Mouse (Mus musculus) spleen, embryonic (tissue): ENCODE measurements around the gene Fars2.

Experiments
- CTCF ChIA-PET: fragments of 350-600 bp; sonication (Branson Sonifier 250); formaldehyde crosslinking; loops from one replicate; lab custom pipeline; 2022; lab: Charles Lee

Gene Fars2

DNA sequence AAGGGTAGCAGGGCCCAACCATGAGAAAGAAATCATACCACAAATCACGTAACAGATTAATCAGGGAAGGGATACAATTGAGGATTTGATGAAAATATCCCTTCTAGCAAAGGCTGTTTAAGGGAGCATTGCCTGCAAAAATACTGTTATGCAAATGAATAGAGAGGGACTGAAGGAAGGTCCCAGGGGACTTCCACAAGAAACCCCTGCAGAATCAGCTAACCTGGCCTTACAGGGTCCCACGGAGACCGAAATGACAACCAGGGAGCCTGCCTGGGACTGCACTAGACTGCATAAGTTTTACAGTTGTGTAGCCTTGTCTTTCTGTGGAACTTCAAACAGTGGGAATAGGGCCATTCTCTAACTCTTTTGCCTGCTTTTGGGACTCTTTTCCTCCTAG lies 98.8 kb downstream of the Fars2 start:
- CTCF ChIA-PET: no interaction called here

DNA sequence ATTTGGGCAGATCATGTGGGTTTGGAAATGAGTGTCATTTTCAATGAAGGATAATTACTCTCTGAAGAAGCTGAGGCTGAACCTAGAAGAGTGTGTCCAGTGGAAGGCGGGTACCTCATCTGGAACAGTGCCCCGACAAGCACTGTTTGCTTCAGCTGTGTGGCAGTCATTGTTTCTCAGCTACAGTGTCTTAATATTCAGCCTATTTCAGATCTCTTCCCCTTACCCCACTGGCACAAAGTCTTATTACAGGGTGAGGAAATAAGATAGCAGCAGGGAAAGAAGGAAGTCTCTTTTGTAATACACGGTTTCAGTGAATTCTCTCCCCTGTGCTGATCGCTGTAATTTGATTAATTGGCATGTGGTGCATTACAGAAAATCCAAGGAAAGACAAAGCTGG lies 101.1 kb downstream of the Fars2 start:
- CTCF ChIA-PET: no interaction called here

DNA sequence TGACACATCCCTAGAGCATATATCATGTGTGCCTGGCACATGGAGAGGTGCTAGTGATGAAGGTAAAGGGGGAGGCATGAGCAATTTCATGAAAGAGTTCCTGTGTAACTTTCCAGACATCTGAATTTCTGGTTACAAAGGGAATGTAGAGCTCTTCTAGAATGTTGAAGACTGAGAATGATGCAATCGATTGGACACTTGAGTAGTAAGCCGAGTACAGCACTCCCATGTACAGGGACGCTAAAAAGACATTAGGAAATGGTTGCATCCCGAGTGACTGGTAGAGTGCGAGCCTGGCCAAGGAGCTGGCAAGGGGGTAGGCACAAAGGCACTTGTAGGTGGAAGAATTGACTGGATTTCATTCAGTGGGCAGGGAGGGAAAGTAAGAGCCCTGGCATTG lies 102.3 kb downstream of the Fars2 start:
- CTCF ChIA-PET: no interaction called here

DNA sequence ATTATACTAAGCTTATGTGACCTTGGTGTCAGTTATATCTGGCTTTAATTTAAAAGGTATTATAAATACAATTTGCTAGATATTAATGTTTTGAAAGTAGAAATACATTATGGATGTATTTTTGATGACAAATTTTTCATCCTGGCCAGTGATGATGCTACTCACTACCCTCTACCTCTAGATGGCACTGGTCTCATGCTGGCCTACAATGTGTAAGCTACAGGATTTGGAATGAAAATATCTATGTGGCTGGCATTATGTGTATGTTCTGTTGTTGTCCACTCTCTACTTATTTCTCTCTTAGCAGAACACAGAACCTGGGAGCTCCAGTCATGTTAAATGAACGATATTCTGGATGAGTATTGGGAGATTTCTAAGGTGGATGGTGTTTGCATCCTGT lies 104.7 kb downstream of the Fars2 start:
- CTCF ChIA-PET: no interaction called here

DNA sequence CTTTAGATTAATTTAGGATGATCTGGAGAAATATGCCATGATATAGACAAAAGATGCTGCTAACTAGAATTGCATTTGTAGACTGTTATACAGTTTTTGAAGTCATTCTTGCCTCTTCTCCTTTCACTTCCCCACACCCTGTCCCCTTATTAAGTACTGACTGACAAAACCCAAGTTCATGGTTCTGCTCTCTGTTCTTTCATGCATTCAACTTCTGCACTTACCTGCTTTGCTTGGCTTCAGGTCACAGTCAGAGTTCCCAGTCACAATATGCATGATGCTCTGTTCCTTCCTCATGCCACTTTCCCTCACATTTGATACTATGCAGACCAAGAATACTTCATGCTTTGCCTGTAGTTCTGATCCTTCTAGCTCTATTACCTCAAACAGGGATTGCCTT lies 105.5 kb downstream of the Fars2 start:
- CTCF ChIA-PET: no interaction called here

DNA sequence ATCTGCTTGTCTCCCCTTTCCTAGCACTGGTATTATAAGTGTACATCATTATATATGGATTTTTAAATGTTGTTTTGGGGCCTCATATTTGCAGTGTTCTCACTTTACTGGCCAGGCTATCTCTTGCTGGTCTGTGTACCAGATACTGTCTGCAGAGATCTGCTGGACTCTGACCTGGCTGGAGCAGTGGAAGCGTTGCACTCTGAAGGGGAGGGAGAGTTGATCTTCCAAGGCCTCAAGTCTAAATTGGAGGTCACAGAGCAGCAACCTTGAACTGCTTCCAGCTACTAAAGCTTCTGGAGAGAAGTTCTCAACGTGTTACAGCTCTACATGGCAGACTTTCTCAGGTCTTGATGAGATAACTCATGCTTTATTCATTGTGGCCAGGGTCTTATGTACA lies 107.2 kb downstream of the Fars2 start:
- CTCF ChIA-PET: no interaction called here

DNA sequence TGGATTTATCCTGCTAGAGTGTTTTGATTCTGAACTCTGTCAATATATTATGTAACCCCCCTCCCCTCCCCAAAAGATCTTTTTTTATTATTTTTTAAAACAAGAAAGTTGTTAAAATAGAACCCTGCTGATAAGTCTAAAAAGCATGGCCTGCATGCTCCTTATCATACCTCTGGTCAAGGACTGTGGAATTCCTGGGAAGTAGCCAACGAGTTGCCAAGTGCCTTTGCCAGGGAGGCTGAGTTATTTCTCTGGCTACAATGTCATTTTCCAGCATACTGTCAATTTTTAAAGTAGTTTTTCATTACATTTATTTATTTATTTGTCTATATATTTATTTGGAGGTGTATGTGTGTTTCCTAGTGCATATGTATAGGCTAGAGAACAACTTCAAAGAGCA lies 125.0 kb downstream of the Fars2 start:
- CTCF ChIA-PET: no interaction called here

DNA sequence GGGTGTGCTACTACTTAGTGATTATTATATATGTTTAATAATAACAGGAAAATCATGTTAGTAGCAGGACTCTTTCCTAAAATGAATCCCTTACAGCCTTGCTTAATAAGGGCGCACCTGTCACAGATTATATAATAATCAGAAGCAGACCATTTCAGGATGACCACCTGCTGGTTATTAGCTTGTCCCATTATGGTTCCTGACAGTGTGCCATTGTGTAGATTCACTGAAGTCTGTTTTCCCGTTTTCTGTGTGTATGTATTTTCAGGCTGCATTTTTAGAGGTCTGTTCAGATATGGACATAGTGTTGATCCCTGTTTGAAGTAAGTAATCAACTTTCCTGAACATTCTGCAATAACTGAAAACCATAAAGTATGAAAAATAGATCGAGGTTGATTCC lies 136.7 kb downstream of the Fars2 start:
- CTCF ChIA-PET: no interaction called here

DNA sequence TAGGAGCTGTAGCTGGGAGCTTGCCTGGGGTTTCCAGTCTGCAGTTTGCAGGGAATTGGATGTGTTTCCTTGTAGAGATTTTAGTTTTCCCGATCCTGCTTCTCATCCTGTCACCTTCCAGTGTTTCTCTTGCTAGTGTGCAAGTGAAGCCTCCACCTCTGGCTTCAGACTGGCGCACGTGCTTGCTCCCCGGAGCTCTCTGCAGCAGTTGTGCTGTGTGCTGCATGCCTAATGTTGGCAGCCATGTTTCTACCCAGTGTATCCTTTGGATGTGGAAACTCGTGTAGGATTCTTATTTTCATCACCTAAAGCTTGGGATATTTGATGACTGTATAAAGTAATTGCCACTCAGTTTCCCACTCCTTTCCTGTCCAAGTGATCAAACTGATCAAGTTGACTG lies 140.0 kb downstream of the Fars2 start:
- CTCF ChIA-PET: no interaction called here

DNA sequence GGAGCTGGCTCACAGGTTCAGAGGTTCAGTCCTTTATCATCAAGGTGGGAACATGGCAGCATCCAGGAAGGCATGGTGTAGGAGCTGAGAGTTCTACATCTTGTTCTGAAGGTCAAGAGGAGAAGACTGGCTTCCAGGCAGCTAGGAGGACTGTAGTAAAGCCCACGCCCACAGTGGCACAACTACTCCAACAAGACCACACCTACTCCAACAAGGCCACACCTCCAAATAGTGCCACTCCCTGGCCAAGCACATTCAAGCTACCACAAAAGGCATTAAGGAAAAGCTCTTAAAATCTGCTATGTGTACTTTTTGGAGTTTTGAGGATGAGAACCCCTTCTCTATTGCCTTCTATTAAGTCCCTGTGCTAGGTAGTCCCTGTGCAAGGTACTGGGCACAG lies 142.5 kb downstream of the Fars2 start:
- CTCF ChIA-PET: no interaction called here

DNA sequence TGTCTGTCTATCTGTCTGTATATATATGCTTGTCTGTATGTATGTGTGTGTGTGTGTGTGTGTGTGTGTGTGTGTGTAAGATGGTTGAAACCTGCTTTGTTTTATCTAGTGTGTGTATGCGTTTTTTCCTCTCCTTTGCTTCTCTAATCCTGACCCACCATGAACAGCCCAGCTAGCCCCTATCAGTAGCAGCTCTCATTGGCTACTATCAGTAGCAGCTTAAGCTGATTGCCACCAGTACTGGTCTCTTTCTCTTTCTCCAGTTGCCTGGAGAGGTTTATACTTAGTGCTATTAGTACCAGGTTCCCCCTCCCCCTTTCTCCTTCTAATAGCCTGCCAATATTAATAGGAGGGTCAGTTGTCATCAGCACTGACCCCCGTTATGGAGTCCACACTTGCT lies 144.1 kb downstream of the Fars2 start:
- CTCF ChIA-PET: interaction anchor here (1.2 kb wide), 1 partner anchor 16 kb away, joined by 4 read pairs; no protein-coding TSS in a partner anchor

DNA sequence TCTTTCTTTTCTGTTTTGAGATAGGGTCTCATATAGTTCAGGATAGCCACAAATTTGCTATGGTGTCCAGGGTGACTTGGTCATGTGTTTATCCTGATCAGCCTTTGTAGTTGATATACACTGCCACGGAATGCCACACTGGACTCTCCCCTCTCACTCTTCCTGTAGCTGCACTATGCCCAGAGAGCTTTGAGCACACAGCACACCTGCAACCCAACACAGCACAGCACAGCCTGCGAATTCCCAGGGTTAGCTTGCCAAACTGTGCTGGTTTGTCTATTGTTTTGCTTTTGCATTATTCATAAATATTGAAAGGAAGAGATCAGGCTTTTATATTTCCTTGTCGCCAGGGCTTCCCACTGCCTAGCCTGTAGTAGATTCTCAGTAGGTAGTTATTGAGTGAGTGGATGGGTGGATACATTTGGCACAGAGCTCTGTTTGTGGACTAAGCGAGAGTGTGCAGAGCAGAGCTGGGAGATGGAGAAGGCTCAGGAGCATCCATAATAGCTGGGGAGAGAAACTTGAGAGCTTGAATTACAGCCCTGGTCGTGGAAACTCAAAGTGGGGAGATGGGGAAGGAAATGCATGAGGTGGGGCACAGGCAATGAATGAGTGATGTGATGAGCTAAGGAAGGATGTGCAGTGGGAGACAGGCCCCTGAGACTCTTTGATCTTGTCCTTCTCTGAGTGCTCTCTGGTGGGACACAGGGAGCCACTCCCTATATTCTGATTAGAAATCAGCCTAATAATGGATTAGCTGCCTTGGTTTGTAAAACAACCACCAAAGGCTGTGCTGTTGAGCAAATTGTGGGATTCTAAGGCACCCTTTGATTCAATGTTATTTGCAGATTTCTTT lies 146.3 kb downstream of the Fars2 start:
- CTCF ChIA-PET: no interaction called here

DNA sequence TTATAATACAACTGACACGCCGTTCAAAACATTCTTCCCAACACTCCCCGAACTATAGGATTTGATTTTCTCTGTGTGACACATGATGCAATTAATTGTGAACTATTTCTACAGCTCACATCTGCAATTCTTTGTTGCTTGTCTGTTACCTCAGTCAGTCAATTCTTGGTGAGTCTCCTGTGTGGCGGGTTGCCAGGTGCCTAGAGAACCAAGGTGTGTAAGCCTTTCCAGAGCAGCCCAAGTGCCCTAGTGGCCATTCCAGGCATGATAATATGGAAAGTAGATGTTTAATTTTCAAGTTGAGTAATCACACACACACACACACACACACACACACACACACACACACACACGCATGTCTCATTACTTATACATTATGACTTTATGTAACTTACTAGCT lies 147.2 kb downstream of the Fars2 start:
- CTCF ChIA-PET: interaction anchor here (0.6 kb wide), 1 partner anchor 1584 kb away, joined by 3 read pairs; no protein-coding TSS in a partner anchor

DNA sequence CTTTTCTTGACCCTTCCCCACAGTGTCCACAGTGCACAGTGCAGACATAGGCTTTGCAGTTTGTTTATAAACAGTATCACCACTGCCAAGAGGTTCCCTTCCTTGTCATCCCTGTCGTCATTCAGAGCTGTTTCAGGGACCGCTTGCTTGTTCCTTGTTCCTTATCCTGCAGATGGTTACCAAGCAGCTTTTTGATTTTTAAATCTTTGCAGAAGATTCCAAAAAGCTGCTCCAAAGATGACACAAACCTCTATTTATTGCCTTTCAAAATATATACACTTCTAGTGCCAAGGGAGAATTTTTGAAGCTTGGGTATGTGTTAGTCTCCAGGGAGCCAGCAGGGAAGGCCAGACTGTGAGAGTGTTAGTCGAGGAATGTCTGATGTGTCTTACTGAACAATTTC lies 148.1 kb downstream of the Fars2 start:
- CTCF ChIA-PET: no interaction called here

DNA sequence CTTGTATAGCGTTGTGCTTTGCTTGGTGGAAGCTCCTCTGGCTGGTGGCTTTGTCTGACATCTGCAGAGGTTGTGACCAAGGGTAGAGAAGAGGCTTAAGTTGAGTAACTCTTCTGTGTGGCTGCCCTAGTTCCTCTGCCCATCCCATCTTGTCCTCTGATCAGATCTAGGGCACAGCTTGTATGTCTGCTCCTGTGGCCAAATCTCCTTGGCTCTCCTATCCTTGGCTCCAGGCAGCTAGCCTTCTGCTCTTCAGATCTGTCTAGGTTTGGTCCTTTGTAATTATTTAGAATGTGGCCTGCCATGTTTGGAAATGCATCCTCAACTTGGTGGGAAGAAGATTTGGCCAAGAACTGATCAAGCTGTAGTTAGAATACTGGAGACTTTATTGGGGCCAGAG lies 150.2 kb downstream of the Fars2 start:
- CTCF ChIA-PET: interaction anchor here (0.7 kb wide), 1 partner anchor 26 kb away, joined by 4 read pairs; no protein-coding TSS in a partner anchor

DNA sequence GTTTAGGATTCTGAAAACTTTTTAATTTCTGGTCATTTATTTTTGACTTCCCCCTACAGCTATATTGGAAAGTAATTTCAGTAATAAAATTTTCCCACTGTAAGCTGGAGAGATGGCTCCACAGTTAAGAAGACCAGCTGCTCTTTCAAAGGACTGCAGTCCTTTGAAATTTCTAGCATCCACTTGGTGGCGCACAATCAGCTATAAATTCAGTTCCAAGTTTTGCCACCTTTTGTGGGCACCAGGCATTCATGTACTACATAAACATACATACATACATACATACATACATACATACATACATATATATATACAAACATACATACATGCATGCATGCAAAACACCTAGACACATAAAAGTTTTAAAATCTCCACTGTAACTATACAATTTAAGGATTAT lies 153.7 kb downstream of the Fars2 start:
- CTCF ChIA-PET: interaction anchor here (0.9 kb wide), 1 partner anchor 249 kb away, joined by 3 read pairs; no protein-coding TSS in a partner anchor

DNA sequence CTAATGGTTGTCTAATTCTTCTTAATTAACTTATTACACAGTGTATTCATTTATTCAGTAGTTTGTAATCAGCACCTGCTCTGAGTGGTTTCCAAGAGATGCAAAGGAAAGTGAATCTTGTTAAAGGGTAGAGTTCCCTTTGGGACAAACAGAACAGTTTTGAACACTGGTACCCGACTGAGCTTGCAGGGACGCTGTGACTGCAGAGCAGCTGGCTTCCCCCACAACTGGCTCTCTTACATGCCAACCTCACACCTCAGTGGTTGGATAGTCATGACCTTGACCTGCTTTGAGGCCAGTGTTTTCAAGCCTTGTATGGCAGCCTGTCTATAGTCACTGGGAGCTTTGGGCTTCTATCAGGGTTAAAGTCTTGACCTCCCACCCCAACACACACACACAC lies 156.3 kb downstream of the Fars2 start:
- CTCF ChIA-PET: no interaction called here

DNA sequence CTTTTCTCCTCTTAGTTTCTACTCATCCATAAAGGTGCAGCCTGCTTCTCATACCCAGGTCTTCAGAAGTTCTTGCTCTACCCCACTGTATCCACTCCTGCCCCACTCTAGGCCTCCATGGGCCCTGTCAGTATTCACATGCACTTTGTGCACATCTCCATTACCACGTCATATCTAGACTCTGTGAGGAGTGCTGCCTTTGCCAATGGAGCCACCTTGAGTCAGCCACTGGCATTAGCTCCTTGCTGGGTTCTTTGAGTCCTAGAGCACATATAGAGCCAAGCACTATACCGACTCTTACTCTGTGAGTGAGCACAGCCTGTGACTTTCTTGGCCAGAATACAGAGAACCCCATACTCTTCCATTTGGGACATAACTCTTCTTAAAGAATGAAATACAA lies 159.0 kb downstream of the Fars2 start:
- CTCF ChIA-PET: no interaction called here

DNA sequence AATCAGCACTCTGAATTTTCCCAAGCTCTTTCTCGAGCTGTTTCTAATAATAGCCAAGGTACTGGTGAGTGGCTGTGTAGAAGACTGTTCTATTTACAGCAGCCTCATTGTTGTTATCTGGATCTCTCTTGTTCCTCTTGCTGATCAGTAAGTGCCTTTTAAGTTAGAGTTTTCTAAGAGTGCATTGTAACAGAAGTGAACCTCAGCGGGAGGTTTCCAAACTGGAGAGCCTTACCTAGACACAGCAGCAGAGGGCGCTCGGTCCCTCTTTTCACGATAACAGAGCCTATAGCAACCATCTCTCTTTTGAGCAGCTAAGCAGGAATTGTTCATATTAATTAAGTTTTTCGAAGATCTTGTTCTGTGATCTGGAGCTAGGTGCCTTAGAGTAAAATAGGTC lies 164.8 kb downstream of the Fars2 start:
- CTCF ChIA-PET: no interaction called here

DNA sequence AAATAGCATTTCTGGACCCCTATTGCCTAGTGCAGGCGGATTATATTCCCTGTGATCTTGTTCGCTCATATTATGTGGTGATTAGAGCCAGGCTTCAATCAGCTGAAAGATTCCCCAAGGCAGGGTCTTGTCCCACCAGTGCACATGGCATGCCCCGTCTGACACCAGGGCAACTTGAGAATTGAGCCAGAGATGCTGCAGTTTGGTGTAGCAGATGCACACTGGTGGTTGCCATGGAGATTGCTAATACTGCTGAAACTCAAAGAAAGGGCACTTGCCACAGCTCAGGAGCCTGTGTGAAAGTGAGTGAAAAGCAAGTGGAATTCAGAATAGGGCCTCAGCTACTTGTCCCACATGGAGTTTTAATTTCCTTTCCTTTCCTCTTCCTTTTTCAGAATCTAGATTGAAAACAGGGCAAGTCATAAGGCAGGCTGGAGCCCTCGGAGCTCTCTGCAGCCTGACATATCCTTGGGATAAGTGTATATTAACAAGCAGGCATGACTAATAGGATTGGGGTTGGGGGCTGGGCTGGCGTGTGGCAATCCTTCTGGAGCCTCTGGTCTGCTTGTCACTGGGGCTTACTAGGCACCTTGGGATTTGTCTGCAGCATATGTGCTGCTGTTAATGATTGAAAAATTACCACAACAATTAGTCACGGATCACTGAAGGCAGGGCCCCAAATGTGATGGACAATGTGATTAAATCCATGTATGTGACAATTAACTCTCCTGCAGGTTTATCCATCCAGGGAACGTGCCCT lies 165.8 kb downstream of the Fars2 start:
- CTCF ChIA-PET: no interaction called here

DNA sequence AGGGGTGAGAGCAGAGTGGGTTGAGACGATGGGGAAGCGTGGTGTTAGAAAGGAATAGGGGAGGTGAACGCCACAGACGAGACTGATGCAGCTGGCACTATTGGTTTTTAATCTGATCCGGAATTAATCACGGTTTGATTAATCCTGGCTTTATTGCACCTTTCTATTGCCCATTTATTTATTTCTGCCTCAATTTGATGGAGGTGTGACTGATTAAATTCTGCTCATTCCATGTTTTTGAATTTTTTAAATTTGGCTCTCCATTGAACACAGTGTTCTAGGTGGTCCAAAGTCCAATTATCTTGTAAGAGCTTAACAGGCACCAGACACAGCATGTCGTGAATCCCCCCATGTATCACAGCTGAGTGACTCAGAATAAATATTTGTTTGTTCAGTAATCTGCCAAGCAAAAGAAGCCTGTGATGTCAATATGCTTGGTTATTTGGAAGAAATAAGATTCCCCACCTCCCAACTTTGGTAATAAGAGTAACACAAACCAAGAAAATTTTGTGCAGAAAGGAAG lies 166.4 kb downstream of the Fars2 start:
- CTCF ChIA-PET: no interaction called here

DNA sequence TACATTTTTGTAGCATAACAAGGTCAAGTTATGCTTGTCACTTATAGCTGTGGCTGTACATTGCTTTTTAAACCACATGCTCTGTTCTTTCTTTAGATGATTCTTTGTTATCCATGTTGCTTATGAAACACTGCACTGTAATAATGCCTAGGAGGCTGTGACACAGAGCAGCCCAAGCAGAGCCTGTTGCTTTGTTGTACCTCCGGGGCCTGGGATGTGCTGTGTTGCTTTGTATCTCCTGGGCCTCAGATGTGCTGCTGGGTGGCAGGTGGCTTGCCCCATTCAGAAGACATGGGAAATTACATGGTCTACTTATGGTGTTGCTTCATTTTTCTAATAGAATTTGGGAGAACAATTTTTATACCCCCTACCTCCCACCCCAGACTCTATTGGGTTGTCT lies 166.9 kb downstream of the Fars2 start:
- CTCF ChIA-PET: no interaction called here

DNA sequence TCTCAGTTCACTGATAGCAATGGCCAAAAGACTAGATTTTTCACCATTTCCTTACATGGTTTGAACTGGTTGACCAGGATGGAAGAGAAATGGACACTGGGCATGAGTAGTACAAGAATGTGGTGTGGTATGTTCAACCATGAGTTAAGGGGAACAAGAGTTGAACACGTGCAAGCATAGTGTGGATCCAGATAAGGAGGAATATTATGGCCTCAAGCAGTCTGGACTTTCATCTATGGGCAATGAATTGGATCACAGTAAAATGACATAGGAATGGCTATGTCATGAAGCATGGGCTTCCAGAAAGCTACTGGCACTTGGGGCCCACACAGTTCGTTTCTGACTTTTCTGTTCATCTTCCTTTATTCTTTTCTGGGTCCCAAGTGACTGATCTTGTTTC lies 168.0 kb downstream of the Fars2 start:
- CTCF ChIA-PET: no interaction called here
